Mouse (Mus musculus): Measurements from ENCODE around the gene Tor1a. TPM values are rescaled to one million over a fixed set of nuclear protein-coding genes. Genes with fewer than 3 reads are reported as not detected.

Tor1a gene
- total RNA-seq, 1 experiment: 73.6 TPM

DNA sequence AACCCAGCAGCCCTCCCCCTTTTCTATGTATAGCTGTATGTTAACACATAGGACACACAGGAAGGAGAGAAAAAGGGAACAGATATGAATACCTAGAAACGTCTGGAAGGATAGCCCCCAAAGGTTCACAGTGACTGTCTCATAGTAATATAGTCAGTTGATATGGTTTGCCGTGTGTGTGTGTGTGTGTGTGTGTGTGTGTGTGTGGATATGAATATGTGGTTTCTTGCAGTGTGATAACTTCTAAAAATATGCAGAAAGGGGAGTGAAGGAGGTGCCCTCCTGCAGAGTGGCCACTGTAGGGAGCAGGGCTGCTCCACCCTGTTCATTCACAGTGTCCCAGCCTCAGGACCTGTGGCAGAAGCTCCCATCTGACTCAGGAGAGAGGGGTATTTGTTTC lies 37.7 kb upstream of the Tor1a start:
- in situ Hi-C loops (cut with MboI; ENCODE audit: low sequenced_read_pairs in 2 of 2, unreplicated experiment in 2 of 2): no loop called here
- no peak for TF ChIP-seq CHD2 (IDR thresholded peaks at IDR 0.05; ENCODE audit: low read depth, low read length)
- TF ChIP-seq ZNF384 (IDR thresholded peaks at IDR 0.05; ENCODE audit: low read depth, low read length): no peak
- TF ChIP-seq HCFC1 (IDR thresholded peaks at IDR 0.05; ENCODE audit: borderline replicate concordance, insufficient read depth, low read length): no peak
- no peak for TF ChIP-seq ZC3H11A (IDR thresholded peaks at IDR 0.05; ENCODE audit: borderline replicate concordance, low read depth, low read length)
- no peak for TF ChIP-seq MAFK (IDR thresholded peaks at IDR 0.05; ENCODE audit: insufficient read depth, low read depth, low read length)
- Histone ChIP-seq H3K4me3 (ENCODE audit: insufficient read depth in 1 of 2, low read depth in 1 of 2, low read length in 2 of 2, poor library complexity in 1 of 2, severe bottlenecking in 1 of 2) (no peak overlapping the region), H3K9me3 (ENCODE audit: control insufficient read depth, insufficient read depth, low read depth, low read length) (no peaks in the 10 kb centered on the region), H3K36me3 (ENCODE audit: control insufficient read depth, insufficient read depth, low read length, poor library complexity, severe bottlenecking) (no peaks in the 10 kb centered on the region), H3K9ac (ENCODE audit: insufficient read depth, low read depth, low read length, poor library complexity, severe bottlenecking) (no peak overlapping the region), H3K27ac (ENCODE audit: insufficient read depth, low read depth, low read length, poor library complexity, severe bottlenecking) (no peak overlapping the region), H3K4me1 (ENCODE audit: control insufficient read depth in 2 of 2, insufficient read depth in 2 of 2, low read length in 2 of 2, poor library complexity in 1 of 2) (peaks cover 0 to 2% of the 10 kb centered on the region in 2 experiments; a peak in 1 of 4 replicates)
- DNase-seq (ENCODE audit: low read depth, low spot score): no peak

- no peak overlapping the region for H3K4me3 ChIP-seq (ENCODE audit: insufficient read depth in 1 of 2, low read depth in 1 of 2, low read length in 2 of 2, poor library complexity in 1 of 2, severe bottlenecking in 1 of 2)
- in situ Hi-C loops (cut with MboI; ENCODE audit: low sequenced_read_pairs in 2 of 2, unreplicated experiment in 2 of 2): no loop called here
- no peak overlapping the region for H3K9ac ChIP-seq (ENCODE audit: insufficient read depth, low read depth, low read length, poor library complexity, severe bottlenecking)
- no peaks in the 10 kb centered on the region; the same call in 1 of the 2 replicates for H3K36me3 ChIP-seq (ENCODE audit: control insufficient read depth, insufficient read depth, low read length, poor library complexity, severe bottlenecking)
- no peak overlapping the region for H3K27ac ChIP-seq (ENCODE audit: insufficient read depth, low read depth, low read length, poor library complexity, severe bottlenecking)
- DNase-seq (ENCODE audit: low read depth, low spot score): no peak
- H3K4me1 ChIP-seq (ENCODE audit: control insufficient read depth in 2 of 2, insufficient read depth in 2 of 2, low read length in 2 of 2, poor library complexity in 1 of 2): peaks cover 0 to 2% of the 10 kb centered on the region in 2 experiments; a peak in 1 of 4 replicates
- H3K9me3 ChIP-seq (ENCODE audit: control insufficient read depth, insufficient read depth, low read depth, low read length): no peaks in the 10 kb centered on the region
- no peak for TF ChIP-seq MAFK (IDR thresholded peaks at IDR 0.05; ENCODE audit: insufficient read depth, low read depth, low read length)
- no peak for TF ChIP-seq CHD2 (IDR thresholded peaks at IDR 0.05; ENCODE audit: low read depth, low read length)
- TF ChIP-seq ZC3H11A (IDR thresholded peaks at IDR 0.05; ENCODE audit: borderline replicate concordance, low read depth, low read length): no peak
- no peak for TF ChIP-seq ZNF384 (IDR thresholded peaks at IDR 0.05; ENCODE audit: low read depth, low read length)
- no peak for TF ChIP-seq HCFC1 (IDR thresholded peaks at IDR 0.05; ENCODE audit: borderline replicate concordance, insufficient read depth, low read length)
Observed at GRCm38 (mm10) chr2:31002857-31003256, 35.1 kb upstream of the Tor1a start.

GRCm38 (mm10) chr2:30998443-30999260 lies 30.9 kb upstream of the Tor1a start:
- H3K9ac ChIP-seq (ENCODE audit: insufficient read depth, low read depth, low read length, poor library complexity, severe bottlenecking): no peak overlapping the region
- no peak overlapping the region for H3K27ac ChIP-seq (ENCODE audit: insufficient read depth, low read depth, low read length, poor library complexity, severe bottlenecking)
- no peaks in the 10 kb centered on the region for H3K9me3 ChIP-seq (ENCODE audit: control insufficient read depth, insufficient read depth, low read depth, low read length)
- in situ Hi-C loops (cut with MboI; ENCODE audit: low sequenced_read_pairs in 2 of 2, unreplicated experiment in 2 of 2): no loop called here
- DNase-seq (ENCODE audit: low read depth, low spot score): no peak
- no peaks in the 10 kb centered on the region; the same call in 1 of the 2 replicates for H3K36me3 ChIP-seq (ENCODE audit: control insufficient read depth, insufficient read depth, low read length, poor library complexity, severe bottlenecking)
- no peak overlapping the region for H3K4me3 ChIP-seq (ENCODE audit: insufficient read depth in 1 of 2, low read depth in 1 of 2, low read length in 2 of 2, poor library complexity in 1 of 2, severe bottlenecking in 1 of 2)
- peaks cover 0 to 9% of the 10 kb centered on the region in 2 experiments; a peak in 2 of 4 replicates for H3K4me1 ChIP-seq (ENCODE audit: control insufficient read depth in 2 of 2, insufficient read depth in 2 of 2, low read length in 2 of 2, poor library complexity in 1 of 2)
- TF ChIP-seq ZNF384 (IDR thresholded peaks at IDR 0.05; ENCODE audit: low read depth, low read length): no peak
- TF ChIP-seq CHD2 (IDR thresholded peaks at IDR 0.05; ENCODE audit: low read depth, low read length): no peak
- TF ChIP-seq HCFC1 (IDR thresholded peaks at IDR 0.05; ENCODE audit: borderline replicate concordance, insufficient read depth, low read length): no peak
- no peak for TF ChIP-seq MAFK (IDR thresholded peaks at IDR 0.05; ENCODE audit: insufficient read depth, low read depth, low read length)
- TF ChIP-seq ZC3H11A (IDR thresholded peaks at IDR 0.05; ENCODE audit: borderline replicate concordance, low read depth, low read length): no peak

- Histone ChIP-seq H3K9me3 (ENCODE audit: control insufficient read depth, insufficient read depth, low read depth, low read length) (no peaks in the 10 kb centered on the region), H3K9ac (ENCODE audit: insufficient read depth, low read depth, low read length, poor library complexity, severe bottlenecking) (no peak overlapping the region), H3K36me3 (ENCODE audit: control insufficient read depth, insufficient read depth, low read length, poor library complexity, severe bottlenecking) (no peaks in the 10 kb centered on the region; the same call in 1 of the 2 replicates), H3K27ac (ENCODE audit: insufficient read depth, low read depth, low read length, poor library complexity, severe bottlenecking) (no peak overlapping the region; the same call in 1 of the 2 replicates), H3K4me3 (ENCODE audit: insufficient read depth in 1 of 2, low read depth in 1 of 2, low read length in 2 of 2, poor library complexity in 1 of 2, severe bottlenecking in 1 of 2) (no peak overlapping the region), H3K4me1 (ENCODE audit: control insufficient read depth in 2 of 2, insufficient read depth in 2 of 2, low read length in 2 of 2, poor library complexity in 1 of 2) (peaks cover 0 to 9% of the 10 kb centered on the region in 2 experiments; a peak in 2 of 4 replicates)
- TF ChIP-seq ZC3H11A (IDR thresholded peaks at IDR 0.05; ENCODE audit: borderline replicate concordance, low read depth, low read length): no peak
- TF ChIP-seq HCFC1 (IDR thresholded peaks at IDR 0.05; ENCODE audit: borderline replicate concordance, insufficient read depth, low read length): no peak
- no peak for TF ChIP-seq CHD2 (IDR thresholded peaks at IDR 0.05; ENCODE audit: low read depth, low read length)
- no peak for TF ChIP-seq MAFK (IDR thresholded peaks at IDR 0.05; ENCODE audit: insufficient read depth, low read depth, low read length)
- DNase-seq (ENCODE audit: low read depth, low spot score): no peak
- in situ Hi-C loops (cut with MboI; ENCODE audit: low sequenced_read_pairs in 2 of 2, unreplicated experiment in 2 of 2): no loop called here
Observed at GRCm38 (mm10) chr2:30995432-30995996, 27.8 kb upstream of the Tor1a start.

Data from ES-E14 (cell line).